Mouse (Mus musculus) intestine, embryonic 14.5 days (tissue): Measurements from ENCODE around the gene Ccng1. TPM values are rescaled to one million over a fixed set of nuclear protein-coding genes. Genes with fewer than 3 reads are reported as not detected.

Source experiments
- ATAC-seq: fragments of 200-750 bp; cut with Nextera tagmentation; replicated peaks from 2 replicates; pipeline ENCODE4 v1.8.0; 2017; ENCODE audit warnings: low read depth, moderate number of reproducible peaks, moderate TSS enrichment, moderate library complexity; ENCODE audit not compliant: low FRiP score, low TSS enrichment
- DNase-seq: peaks from one replicate; pipeline ENCODE4 v3.0.0-alpha.2; 2018; ENCODE audit warnings: low spot score
- H3K27ac ChIP-seq: fragments of 300-500 bp; sonication (generic); 2 replicates; pipeline ENCODE4 v1.5.1; 2014; ENCODE audit warnings: low read depth, mild to moderate bottlenecking, control low read depth
- H3K27me3 ChIP-seq: fragments of 300-500 bp; sonication (generic); replicated peaks from 2 replicates; pipeline ENCODE4 v1.6.1; 2014; ENCODE audit warnings: low read length, control low read depth; ENCODE audit not compliant: control insufficient read depth, insufficient read depth
- H3K36me3 ChIP-seq: fragments of 300-500 bp; sonication (generic); 2 replicates; pipeline ENCODE4 v1.6.1; 2014; ENCODE audit warnings: low read length, control low read depth; ENCODE audit not compliant: control insufficient read depth, insufficient read depth
- H3K4me1 ChIP-seq: fragments of 300-500 bp; sonication (generic); replicated peaks from 2 replicates; pipeline ENCODE4 v1.6.1; 2014; ENCODE audit warnings: low read length, control low read depth, mixed read lengths; ENCODE audit not compliant: control insufficient read depth, insufficient read depth
- H3K4me2 ChIP-seq: fragments of 300-500 bp; sonication (generic); 2 replicates; pipeline ENCODE4 v1.6.1; 2014; ENCODE audit warnings: low read length
- H3K4me3 ChIP-seq: fragments of 300-500 bp; sonication (generic); 2 replicates; pipeline ENCODE4 v1.5.1; 2014; ENCODE audit warnings: low read depth, low read length, control low read depth, mixed read lengths
- H3K9ac ChIP-seq: fragments of 300-500 bp; sonication (generic); 2 replicates; pipeline ENCODE4 v1.6.1; 2014; ENCODE audit warnings: mild to moderate bottlenecking, low read length
- H3K9me3 ChIP-seq: fragments of 300-500 bp; sonication (generic); 2 replicates; pipeline ENCODE4 v1.6.1; 2016; ENCODE audit warnings: low read length, control low read depth; ENCODE audit not compliant: control insufficient read depth
- WGBS: fragments of 180-500 bp; shearing (Covaris S2); extraction: QIAGEN DNeasy Blood & Tissue Kit; methylation state at CpG from one replicate; pipeline ENCODE4 v1.1.7; 2014; 5-methylcytosine and 5-hydroxymethylcytosine counted together
- polyA plus RNA-seq: library from polyadenylated mRNA; unstranded; fragments of >200 nt; fragmentation: Nextera tagmentation; extraction: Ambion mirVana; gene quantifications from 2 replicates; pipeline ENCODE4 v1.2.1, GENCODE M21; 2014

The Ccng1 gene
- polyA plus RNA-seq, 1 experiment from 2014 or later = 43.3 TPM

DNA sequence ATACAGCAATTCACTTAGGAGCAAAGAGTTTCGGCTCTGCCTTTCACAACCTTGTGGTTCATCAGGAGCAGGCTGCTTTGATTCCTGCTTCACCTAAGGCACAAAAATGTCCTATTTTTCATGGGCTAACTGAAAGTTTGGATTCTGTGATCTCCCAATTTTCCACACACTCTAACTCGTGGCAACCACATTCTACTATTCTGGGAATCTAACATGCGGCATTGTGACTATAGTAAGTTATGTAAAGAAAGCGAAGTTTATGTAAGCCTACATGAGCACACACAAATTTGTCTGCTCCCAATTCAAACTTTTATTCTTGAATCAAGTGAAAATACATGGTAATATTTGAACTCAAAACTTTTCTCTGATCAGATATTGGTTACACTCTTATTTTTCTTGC, 9.6 kb upstream of the Ccng1 start:
- no peaks in the 10 kb centered on the region for H3K36me3 ChIP-seq
- WGBS = 78% methylated on average over 4 of the region's 4 CpGs
- no peaks in the 10 kb centered on the region for H3K27me3 ChIP-seq
- no peak for ATAC-seq
- no peak overlapping the region for H3K4me2 ChIP-seq
- DNase-seq = no peak
- H3K4me1 ChIP-seq = no peaks in the 10 kb centered on the region
- H3K4me3 ChIP-seq = no peak overlapping the region
- no peaks in the 10 kb centered on the region for H3K9me3 ChIP-seq
- no peak overlapping the region for H3K27ac ChIP-seq
- no peak overlapping the region for H3K9ac ChIP-seq

DNA sequence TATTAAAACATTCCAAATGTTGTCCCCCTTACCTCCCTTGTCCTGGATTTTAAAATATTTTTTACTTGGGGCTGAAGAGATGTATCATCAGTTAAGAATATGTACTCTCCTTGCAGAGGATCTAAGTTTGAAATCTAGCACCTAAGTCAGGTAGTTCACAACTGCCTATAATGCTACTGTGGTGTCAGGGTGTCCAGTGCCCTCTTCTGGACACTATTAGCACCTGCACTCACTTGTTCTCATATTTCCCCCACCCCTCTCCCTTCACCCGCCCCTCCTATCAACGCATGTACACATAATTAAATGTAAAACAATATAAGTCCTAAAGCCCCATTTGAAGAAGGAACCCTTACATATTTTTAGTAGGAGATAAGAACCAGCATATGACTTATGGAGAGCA, 8.3 kb upstream of the Ccng1 start:
- Histone ChIP-seq H3K36me3 (no peaks in the 10 kb centered on the region), H3K4me1 (no peaks in the 10 kb centered on the region), H3K9ac (no peak overlapping the region), H3K4me3 (no peak overlapping the region), H3K4me2 (no peak overlapping the region), H3K27ac (no peak overlapping the region), H3K27me3 (no peaks in the 10 kb centered on the region), H3K9me3 (no peaks in the 10 kb centered on the region)
- DNase-seq (no peak), ATAC-seq (no peak)
- 43% methylated on average over 2 of the region's 2 CpGs for WGBS

DNA sequence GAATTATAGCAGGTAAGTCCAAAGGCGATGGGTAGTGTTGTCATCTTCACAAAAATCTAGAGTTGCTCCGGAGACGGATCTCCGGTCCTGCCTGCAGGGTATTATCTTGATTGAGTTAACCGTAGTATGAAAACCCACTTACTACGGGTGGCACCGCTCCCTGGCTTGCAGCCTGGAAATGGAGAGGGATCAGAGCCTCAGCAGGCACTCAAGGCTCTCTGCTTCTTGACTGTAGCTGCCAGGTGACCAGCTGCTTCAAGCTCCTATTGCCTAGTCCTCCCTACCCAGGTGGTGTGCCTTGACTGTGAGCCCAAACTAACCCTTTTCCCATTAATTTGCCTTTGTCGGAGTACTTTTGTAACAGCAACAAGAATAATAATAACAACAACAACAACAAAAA, 4.8 kb upstream of the Ccng1 start:
- ATAC-seq (no peak), DNase-seq (no peak)
- H3K36me3 ChIP-seq = no peaks in the 10 kb centered on the region
- H3K9ac ChIP-seq = no peak overlapping the region
- no peak overlapping the region for H3K4me2 ChIP-seq
- no peaks in the 10 kb centered on the region for H3K4me1 ChIP-seq
- no peaks in the 10 kb centered on the region for H3K9me3 ChIP-seq
- H3K4me3 ChIP-seq = no peak overlapping the region
- no peak overlapping the region for H3K27ac ChIP-seq
- 87% methylated on average over 8 of the region's 8 CpGs for WGBS
- H3K27me3 ChIP-seq = no peaks in the 10 kb centered on the region

DNA sequence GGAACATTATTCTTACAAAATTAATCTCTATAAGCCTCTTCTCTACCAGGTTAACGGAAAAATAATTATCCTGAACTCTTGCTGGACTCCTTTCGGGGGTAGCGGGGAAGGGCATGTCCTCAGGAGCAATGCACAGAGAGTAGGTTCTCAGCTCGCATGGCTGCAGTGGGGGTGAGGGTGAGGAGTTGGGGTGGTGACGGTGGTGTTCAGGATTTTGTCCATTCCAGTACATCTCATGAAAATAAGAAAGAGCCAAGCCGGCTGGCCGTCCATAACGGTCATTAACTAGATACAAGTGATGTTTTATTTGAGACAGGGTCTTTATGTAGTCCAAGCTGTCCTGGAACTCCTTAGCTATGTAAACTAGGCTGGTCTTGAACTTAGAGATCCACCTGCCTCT, 857 bp upstream of the Ccng1 start:
- WGBS = 87% methylated on average over 8 of the region's 8 CpGs
- H3K4me1 ChIP-seq = peaks cover 3% of the 10 kb centered on the region; the same call in 1 of the 2 replicates
- no peak overlapping the region for H3K9ac ChIP-seq
- H3K4me3 ChIP-seq = no peak overlapping the region
- H3K36me3 ChIP-seq = peaks cover 3% of the 10 kb centered on the region; the same call in 1 of the 2 replicates
- ATAC-seq (no peak), DNase-seq (no peak)
- no peaks in the 10 kb centered on the region for H3K27me3 ChIP-seq
- H3K9me3 ChIP-seq = no peaks in the 10 kb centered on the region
- no peak overlapping the region for H3K4me2 ChIP-seq
- H3K27ac ChIP-seq = no peak overlapping the region

DNA sequence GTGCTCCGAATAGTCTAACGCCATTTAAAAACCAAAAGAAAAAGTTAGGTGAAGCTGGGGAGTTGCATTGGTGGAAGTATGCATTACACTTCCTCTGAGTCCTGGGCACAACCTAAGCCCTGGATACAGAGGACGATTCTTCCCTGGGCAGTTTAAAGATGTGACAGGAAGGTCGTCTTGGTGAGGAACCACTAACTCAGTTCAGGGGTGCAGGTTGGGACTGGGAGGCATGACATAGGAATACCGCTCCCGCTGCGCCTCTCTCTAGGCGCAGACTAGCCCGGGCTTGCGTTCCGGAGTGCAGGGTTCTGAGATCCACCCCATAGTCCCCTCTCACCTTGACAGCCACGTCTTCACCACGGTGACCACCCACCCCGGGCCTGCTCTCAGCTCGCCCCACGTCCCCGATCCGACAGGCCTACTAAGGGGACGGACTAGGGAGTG, 425 bp downstream of the Ccng1 start:
- ATAC-seq (peak; percentile 87), DNase-seq (no peak)
- H3K9me3 ChIP-seq = no peaks in the 10 kb centered on the region
- peaks cover 3% of the 10 kb centered on the region; the same call in 1 of the 2 replicates for H3K4me1 ChIP-seq
- H3K4me3 ChIP-seq = peak overlapping the region; percentile 67
- H3K27ac ChIP-seq = peak overlapping the region; percentile 30; the same call in 1 of the 2 replicates
- H3K9ac ChIP-seq = peak overlapping the region; percentile 68
- peaks cover 15% of the 10 kb centered on the region; the same call in 1 of the 2 replicates for H3K36me3 ChIP-seq
- no peaks in the 10 kb centered on the region for H3K27me3 ChIP-seq
- peak overlapping the region; percentile 69 for H3K4me2 ChIP-seq
- 2% methylated on average over 19 of the region's 19 CpGs for WGBS

DNA sequence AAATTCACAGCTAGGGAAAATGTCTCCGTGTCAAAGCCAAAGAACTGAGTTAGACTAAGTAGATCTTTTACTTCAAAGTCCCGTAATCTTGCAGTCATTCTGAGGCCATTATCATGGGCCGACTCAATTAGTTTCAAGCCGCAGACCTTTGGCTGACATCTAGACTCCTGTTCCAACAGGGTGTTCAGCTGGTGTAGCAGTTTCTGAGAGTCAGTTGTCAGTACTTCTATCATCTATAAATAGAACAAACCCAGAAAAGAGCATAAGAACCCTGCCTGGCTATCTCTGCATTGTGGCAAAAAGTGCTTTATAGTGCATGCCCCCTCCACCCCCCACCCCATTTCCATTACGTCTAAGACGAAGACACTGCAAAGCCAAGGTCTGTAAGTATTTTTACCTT, 1.3 kb downstream of the Ccng1 start:
- H3K4me2 ChIP-seq = peak overlapping the region; percentile 69
- H3K27me3 ChIP-seq = no peaks in the 10 kb centered on the region
- H3K27ac ChIP-seq = no peak overlapping the region
- peaks cover 3% of the 10 kb centered on the region; the same call in 1 of the 2 replicates for H3K4me1 ChIP-seq
- peaks cover 18% of the 10 kb centered on the region; the same call in 1 of the 2 replicates for H3K36me3 ChIP-seq
- H3K9me3 ChIP-seq = no peaks in the 10 kb centered on the region
- WGBS = 65% methylated on average over 6 of the region's 6 CpGs
- no peak for ATAC-seq
- H3K4me3 ChIP-seq = 0 out of 2 replicates have a peak overlapping the region, but pooled peaks have one; percentile 67
- DNase-seq = no peak
- no peak overlapping the region for H3K9ac ChIP-seq

DNA sequence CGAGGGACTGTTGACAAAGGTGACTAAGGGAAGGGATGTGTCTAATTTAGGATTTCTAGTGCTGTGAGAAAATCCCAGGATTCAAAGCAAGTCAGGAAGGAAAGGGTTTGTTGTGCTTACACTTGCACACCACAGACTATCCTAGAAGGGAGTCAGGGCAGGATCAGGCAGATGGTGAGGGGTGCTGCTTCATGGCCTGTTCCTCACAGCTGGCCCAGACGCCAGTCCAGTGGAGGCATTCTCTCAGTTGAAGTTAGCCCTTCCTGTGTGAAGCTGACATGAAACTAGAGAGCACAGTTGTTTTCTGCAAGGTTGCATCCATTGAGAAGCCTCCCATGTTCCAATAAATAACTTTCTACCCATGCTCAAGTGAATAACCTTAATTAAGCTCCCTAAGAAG, 7.4 kb downstream of the Ccng1 start:
- Histone ChIP-seq H3K36me3 (peaks cover 22% of the 10 kb centered on the region; the same call in 1 of the 2 replicates), H3K9ac (no peak overlapping the region), H3K9me3 (no peaks in the 10 kb centered on the region), H3K4me2 (no peak overlapping the region), H3K4me3 (no peak overlapping the region), H3K27ac (no peak overlapping the region), H3K4me1 (no peaks in the 10 kb centered on the region), H3K27me3 (no peaks in the 10 kb centered on the region)
- WGBS = 78% methylated on average over 2 of the region's 2 CpGs
- ATAC-seq (no peak), DNase-seq (no peak)

DNA sequence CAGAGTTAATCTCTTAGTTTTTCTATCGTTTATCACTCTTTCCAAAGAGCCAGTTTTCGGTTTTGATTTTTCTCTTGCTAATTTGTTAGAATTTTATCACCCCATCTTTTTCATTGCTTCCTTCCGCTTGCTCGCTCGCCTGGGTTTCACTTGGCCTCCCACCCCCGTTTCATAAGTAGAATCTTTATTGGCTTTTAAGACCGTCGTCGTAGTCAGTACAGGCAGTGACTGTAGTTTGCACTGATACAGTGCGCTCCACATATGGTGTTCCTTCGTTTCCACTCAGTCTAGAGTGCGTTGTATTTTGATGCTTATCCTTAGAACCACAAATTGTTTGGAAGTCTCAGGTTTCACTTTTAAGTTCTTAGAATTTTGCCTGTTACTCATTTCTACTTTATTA, 8.8 kb downstream of the Ccng1 start:
- ATAC-seq = no peak

DNA sequence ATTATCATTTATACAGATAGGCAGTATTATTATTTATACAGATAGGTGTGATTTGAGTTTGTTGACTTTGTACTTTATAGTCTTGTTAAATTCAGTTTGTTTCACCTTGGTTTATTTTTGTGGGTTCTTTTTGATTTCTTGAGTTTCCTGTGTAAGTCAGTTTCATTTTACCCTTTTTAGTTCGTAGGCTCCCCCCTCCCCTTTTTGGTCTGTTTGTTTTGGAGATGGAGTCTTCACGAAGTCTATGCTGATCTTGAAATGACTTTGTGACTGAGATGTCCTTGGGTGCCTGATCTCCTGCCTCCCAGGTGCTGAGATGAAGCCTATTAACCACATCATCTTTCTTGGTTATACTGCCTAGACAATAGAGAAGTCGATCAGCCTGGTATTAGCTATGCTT, 10.8 kb downstream of the Ccng1 start:
- no peak for DNase-seq
- Histone ChIP-seq H3K27me3 (no peaks in the 10 kb centered on the region), H3K4me2 (no peak overlapping the region), H3K9ac (no peak overlapping the region), H3K4me1 (no peaks in the 10 kb centered on the region), H3K4me3 (no peak overlapping the region), H3K27ac (no peak overlapping the region), H3K9me3 (no peaks in the 10 kb centered on the region), H3K36me3 (peaks cover 28% of the 10 kb centered on the region)
- 71% methylated on average over 3 of the region's 3 CpGs for WGBS
- no peak for ATAC-seq

More for the DNA sequence above, 8.8 kb downstream of the Ccng1 start:
- Histone ChIP-seq H3K9ac (no peak overlapping the region), H3K36me3 (peaks cover 27% of the 10 kb centered on the region; the same call in 1 of the 2 replicates), H3K4me2 (no peak overlapping the region), H3K4me1 (no peaks in the 10 kb centered on the region), H3K27me3 (no peaks in the 10 kb centered on the region), H3K4me3 (no peak overlapping the region), H3K27ac (no peak overlapping the region), H3K9me3 (no peaks in the 10 kb centered on the region)
- 88% methylated on average over 12 of the region's 12 CpGs for WGBS
- no peak for DNase-seq
